Mouse (Mus musculus) regulatory T cell (primary cell): Measurements from ENCODE around the gene Dhdh.
"Not testable (repeated sequence)": the region's sequence is repeated elsewhere in the genome, so short reads cannot be mapped to it uniquely, and the experiment has no call there.

Experiments
- in situ Hi-C: fragments of 300-600 bp; cut with MboI, MseI; formaldehyde crosslinking; loops from one replicate; pipeline ENCODE4 v1.15.1; 2025; ENCODE audit warnings: high pct_unique_total_duplicates

The Dhdh gene

DNA sequence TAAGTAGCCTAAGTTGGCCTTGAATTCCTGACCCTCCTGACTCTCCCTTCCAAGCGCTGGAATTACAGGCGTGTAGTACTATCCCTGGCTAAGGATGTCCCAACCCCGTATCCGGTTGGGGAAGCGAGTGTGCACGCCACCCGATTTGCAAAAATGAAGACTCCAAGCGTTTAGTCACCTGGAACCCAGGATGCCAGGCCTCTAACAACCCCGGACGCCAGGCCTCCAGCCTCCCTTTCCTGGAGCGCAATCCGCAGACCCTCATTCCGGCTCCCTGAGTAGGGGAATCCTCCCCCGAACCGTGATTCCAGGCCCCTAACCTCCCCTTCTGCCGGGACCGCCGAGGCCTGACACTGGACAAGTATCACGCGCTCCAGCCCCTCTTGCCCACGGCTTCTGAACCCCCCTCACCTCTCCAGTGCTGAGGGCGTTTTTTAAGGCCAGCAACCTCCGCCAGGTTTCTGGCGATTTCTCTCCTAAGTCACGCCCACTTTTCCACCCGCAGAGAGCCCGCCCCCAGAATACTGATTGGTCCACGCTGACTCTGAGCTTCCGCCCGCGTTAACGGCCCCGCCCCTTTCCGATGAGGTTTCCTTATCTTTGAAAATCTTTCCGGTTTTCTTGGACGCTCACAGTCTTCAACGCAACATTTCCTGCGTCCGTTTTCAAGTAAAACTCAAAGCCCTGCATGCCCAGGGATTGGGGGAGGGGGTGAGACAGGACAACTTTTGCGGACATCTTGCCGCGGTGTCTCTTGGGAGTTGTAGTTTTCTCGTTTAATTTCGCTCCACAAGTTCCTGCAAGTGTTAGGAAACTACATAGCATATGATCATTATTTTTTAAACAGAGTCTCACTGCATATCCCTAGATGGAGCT, 21.5 kb upstream of the Dhdh start, which contains the start of gene Nucb1:
Gene Nucb1, minus strand, starts transcription at position 495 of the 876 bp plus-strand sequence.
- in situ Hi-C loops, result loop anchor here (10.0 kb wide), 2 partner anchors 1255 to 1325 kb away; partner anchors contain the start of gene Acp4

DNA sequence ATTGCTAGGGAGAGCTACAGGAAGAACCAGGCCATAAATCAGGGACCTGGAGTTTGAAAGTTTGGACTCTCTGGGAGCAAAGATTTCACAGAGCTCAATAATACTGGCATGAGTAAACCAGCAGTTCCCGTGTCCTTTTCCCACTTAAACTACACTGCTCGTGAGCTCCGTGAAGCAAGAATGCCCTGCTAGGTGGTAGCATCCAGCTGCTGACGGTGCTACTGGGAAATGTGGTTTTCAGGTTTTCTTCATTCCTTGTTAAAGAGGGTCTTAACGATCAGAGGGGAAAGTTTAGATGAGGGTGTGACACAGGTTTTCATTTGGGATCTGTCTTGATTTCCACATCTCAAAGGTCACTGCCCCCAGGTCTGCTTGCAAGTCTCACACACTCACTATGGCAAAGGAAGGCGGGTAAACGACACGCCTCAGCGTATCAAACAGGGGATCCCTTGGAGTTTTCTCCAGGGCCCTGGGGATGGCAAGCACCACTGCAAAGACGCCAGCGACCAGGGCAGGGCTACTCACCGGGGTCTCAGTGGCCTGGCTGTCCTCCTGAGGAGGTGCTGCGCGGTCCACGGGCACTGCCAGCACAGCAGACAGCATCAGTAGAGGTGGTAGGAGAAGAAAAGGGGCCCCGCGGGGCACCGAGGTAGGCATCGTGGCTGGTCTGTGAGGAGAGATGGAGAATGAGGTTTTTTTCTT, 20.7 kb upstream of the Dhdh start:
- in situ Hi-C loops, result loop anchor here (10.0 kb wide), 1 partner anchor 1325 kb away; no protein-coding TSS in a partner anchor

DNA sequence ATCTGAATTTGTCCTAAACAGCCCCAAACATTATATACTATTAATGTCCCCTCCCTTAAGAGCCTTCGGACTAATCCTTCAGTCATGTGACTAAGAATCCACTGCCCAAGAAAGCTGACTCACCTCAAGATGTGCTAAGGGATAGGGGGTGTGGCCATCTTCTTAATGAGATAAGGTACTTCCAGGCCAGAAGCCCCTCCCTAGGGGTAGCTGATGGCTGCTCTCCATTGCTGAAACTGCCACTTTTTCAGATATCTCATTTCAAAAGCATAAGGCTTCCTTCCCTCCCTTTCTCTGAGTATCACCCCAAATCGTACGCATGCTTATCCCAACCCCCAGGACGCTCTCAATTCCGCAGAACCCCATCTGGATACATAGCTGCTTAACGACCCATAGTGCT, 20.0 kb upstream of the Dhdh start:
- in situ Hi-C loops, result loop anchor here (10.0 kb wide), 1 partner anchor 1326 kb away; no protein-coding TSS in a partner anchor

DNA sequence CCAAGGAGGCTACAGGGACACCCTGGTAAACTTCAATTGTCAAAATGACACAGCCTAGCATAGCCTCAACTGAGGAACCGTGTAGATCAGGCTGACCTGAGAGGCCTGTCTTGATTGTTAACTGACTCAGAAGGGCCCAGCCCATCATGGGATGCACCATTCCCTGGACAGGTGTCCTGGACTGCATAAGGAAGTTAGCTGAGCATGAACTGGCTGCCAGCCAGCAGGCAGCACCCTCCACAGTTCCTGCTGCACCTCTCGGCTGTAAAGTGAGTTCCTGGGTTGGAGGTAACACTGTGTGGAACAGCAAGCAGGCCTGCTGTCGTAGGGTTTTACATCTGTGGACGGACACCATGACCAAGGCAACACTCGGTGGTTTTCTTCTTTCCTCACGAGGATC, 19.0 kb upstream of the Dhdh start:
- in situ Hi-C loops, result loop anchor here (10.0 kb wide), 1 partner anchor 1327 kb away; no protein-coding TSS in a partner anchor

DNA sequence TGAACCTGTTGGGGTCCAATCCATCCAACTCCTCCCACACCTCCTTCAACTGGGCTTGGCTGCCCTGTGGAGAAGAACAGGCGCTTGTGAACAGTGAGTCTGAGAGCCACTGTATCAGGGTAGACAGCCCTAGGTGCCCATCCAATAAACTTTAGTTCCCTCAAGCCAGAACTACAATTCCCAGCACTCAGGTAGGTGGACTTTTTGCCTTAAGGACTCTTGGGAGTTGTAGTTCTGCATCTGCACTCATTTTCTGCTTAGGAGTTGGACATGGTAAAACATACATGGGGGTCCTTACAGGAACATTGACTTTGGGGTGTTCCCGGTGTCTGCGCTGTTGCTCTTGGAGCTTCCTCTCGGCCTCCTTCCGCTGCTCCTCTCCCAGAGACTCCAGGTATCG, 9.8 kb upstream of the Dhdh start:
- in situ Hi-C loops, result no loop called here

DNA sequence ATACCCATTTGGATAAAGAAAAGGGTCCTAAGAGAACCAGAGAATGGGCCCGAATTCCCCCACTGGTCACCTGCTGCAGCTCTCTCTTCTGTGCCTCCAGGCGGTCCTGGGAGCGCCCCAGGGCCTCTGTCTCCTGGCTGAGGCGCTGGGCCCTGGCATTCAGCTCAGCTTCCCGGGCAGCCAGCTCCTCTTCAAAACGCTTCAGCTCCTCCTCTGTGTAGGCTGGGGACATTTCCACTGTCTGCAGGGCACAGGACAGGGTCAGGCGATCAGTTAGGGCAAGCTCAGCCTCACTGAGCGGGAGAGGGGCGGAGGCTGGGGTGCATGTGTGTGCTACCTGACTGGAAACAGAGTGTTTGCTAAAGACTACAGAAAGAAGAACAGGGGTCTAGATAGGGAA, 5.9 kb upstream of the Dhdh start:
- in situ Hi-C loops, result no loop called here

DNA sequence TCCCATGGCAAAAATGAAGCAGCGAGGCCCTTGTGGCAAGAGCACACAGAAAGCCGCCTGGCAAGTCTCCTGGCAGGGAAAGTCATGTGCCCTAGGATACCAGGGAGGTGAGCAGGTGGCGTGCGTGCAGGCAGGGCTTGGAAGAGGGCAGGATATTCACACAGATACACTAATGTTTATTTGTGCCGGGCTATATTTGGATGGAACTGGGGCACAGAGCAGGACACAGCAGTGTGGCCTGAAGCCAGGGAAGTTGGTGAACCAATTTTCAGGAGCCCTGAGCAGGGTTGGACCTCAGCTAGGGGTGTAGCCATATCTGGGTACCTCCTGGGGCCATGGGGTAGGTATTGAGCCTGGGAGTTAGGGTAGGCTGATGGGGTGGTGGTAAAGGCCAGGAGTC, 4.3 kb upstream of the Dhdh start:
- in situ Hi-C loops, result no loop called here

DNA sequence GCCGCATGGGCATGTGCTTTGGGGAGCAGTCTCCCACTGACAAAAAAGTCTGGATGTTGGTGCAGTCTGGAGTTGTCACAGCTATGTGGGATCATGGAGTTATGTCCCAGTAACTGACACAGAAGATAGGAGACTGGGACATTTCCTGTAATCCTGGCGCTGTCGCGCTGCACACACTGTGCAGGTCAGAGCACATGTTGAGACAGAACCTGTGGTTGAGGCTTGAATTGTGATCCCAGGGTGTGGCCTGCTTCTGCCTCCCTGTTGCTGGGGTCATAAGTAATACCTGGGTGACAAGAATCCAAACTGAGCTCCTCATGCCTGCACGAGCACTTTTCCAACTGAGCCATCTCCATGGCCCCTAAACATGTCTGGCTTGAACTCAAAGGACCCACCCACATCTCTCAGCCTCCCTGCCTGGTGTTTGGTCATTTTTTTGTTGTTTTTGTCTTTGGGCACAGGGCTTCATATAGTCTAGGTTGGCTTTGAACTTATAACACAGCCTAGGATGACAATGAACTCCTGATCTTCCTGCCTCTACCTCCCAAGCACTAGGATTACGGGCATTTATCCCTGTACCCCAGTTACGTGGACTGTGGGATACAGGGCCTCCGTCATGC, 3.7 kb upstream of the Dhdh start:
- in situ Hi-C loops, result no loop called here

DNA sequence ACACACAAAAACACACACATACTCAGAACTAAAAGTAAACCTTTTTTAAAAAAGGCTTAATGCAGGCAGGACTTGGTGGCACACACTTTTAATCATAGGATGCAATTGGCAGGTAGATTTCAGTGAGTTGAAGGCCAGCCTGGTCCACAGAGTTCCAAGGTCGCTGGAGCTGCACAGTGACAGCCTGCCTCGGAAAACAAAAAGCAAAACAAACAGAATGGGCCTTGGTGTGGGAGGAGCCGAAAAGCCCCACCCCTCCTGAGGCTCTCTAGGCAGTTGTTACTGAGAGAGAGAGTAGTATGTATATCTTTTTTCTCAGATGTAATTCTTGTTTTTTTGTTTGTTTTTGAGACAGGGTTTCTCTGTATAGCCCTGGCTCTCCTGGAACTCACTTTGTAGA, 2.7 kb upstream of the Dhdh start:
- in situ Hi-C loops, result no loop called here

DNA sequence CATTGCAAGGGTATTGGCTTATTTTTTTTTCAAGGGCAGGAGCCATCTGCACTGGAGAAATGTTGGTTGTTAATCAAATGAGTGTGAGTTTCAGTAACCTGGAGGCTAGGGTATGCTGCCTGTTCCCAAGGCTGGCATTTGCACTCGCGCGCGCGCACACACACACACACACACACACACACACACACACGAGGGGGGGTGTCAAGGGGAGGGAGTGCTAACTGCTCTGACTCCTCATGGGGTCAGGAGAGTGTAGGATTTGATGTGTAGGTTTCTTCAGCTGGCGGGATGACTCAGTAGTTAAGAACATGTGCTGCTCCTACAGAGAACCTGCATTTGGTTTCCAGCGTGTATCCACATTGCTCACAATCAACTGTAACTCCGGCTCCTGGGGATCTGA, 2.2 kb upstream of the Dhdh start:
- in situ Hi-C loops, result no loop called here

DNA sequence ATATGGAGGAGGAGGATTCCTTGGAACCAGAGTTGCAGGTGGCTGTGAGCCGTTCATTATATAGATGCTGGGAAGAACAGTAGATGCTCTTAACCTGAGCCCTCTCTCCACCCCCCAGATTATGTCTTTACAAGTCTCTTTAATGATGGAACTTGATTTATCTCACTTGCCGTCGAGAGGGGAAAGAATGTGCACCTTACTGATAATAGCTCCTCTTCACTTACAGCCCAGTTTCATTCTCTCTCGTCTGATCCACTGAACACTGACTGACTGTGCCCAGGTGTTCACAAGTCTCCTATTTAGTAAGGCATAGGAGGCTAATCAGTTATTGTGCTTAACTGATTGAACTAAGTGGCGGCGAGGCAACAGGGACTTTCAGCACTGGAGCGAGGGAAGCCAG, 973 bp upstream of the Dhdh start:
- in situ Hi-C loops, result no loop called here

DNA sequence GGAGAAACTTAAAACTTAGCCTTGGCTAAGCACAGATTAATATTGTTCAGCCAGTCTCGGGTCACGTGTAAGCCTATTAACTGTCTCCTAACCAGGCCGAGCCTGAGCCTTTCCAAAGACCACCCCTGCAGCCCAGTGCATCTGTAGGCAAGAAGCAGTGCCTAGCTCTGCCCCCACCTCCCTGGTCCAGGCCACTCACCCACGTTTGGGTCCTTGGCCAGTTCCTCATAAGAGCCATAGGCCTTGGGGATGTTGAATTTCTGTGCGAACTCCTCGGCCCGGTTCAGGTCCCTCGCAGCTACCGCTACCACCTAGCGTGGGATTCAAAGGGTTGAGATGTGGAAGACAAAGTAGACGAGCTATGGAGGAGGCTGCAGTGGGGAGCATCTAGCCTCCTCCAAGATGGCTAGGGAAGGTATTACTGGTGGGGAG, 728 bp downstream of the Dhdh start:
- in situ Hi-C loops, result no loop called here

DNA sequence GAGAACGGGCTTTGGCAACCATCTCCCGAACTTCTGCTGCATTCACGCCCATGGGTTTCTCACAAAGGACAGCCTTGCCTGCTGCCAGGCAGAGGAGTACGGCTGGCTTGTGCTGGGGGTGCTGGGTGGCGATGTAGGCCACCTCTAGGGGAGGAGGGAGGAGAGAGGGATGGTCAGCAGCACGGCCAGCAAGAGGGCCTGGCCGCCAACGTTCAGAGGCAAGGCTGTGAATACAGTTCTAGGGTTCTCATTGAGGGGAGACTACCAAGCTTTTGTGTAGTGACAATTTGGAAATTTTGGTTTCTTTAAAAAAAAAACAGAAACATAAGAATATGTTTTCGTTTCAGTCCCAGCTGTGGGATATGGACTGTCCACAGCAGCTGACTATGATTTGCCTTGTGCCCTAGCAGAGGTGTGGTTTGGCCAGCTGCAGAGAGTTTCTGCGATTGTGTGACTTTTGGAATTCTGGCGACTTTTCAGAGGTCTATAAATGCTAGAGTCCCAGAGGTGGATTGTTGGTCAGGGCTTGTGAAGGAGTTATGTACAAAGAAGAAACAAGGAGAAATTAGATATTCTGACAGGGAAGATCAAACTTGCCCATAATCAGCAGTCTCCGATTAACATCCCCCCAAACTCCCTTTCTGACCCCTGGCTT, 1.7 kb downstream of the Dhdh start, which contains the start of gene Gm45808:
Gene Gm45808, minus strand, starts transcription at position 51 of the 655 bp plus-strand sequence.
- in situ Hi-C loops, result no loop called here

DNA sequence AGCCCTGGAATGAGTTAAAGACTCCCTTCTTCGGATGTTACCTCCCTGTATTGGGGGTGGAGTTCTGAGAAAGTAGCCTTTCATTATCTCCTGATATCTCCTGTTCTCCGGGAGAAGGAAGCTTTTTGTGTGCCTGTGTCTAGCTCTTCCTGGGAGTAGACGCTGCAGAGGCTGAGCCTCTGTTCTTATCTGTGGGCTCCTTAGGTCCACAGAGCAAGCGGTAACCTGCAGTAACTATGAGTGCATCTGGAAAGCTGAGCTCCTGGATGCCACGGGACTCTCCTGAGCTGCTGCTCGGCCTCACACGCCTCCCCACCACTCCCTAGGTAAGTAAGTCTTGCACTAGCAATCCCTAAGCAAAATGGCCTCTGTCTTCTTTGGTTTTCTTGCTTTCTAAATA, 2.4 kb downstream of the Dhdh start:
- in situ Hi-C loops, result no loop called here

DNA sequence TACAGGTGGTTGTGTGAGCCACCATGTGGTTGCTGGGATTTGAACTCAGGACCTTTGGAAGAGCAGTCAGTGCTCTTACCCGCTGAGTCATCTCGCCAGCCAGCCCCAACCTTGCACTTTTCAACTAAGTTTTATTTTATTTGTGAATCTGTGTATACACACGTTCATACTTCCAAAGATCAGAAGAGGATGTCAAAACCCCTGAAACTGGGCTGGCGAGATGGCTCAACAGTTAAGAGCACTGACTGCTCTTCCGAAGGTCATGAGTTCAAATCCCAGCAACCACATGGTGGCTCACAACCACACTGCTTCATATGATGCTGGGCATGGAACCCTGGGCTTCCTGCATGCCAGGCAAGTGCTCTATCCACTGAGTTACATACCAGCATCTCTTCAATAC, 3.6 kb downstream of the Dhdh start:
- in situ Hi-C loops, result not testable (repeated sequence)

DNA sequence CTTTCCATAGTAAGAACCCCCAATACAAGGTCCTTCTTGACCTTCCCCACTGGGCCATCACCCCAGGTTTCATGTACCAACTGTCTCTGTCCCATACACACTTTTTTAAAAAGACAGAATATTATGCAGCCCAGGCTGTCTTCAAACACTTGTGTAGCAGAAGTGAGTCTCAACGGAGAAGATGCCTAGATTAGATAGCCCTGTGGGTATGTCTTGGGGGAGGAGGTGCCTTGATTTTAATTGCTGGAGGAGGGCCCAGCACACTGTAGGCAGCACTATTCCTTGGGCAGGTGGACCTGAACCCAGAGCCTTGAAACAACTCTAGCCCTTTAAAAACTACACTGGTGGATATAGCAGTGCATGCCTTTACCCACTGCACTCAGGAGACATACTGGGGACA, 6.4 kb downstream of the Dhdh start:
- in situ Hi-C loops, result no loop called here

DNA sequence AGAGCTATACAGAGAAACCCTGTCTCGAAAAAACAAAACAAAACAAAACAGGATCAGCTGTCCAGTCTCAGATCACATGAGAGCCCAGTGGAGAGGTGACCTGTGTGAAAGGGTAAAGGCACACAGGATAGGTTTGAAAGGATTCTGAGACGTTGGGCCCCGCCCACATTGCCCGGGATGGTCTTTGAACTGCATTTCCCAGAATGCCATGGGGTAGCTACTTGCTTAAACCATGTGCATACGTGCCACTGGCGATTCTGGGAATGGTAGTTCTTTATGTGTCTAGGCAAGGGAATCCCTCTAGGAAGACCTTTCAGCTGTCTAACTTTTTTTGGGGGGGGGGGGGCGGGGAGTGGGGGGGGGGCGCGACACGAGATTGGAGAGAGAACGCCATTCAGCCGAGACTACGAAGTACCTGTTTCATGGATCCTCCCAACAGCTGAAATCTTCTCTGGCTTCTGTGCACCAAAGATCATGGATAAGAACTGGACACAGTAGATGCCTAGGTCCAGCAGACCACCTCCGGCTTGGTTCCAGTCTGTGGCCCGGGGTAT, 7.2 kb downstream of the Dhdh start, which contains the start of gene Tulp2:
Gene Tulp2, plus strand, starts transcription at position 504 of the 554 bp plus-strand sequence.
- in situ Hi-C loops, result no loop called here

DNA sequence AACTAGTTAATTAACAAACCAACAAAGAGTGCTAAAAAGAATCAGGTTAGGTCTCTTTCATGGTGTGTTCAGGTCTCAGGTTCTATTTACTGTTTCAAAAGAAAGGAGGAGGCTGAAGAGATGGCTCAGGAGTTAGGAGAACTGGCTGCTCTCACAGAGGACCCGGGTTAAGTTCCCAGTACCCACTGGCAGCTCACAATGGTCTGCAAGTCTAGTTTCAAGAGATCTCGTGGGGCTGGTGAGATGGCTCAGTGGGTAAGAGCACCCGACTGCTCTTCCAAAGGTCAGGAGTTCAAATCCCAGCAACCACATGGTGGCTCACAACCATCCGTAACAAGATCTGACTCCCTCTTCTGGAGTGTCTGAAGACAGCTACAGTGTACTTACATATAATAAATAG, 8.3 kb downstream of the Dhdh start:
- in situ Hi-C loops, result not testable (repeated sequence)

DNA sequence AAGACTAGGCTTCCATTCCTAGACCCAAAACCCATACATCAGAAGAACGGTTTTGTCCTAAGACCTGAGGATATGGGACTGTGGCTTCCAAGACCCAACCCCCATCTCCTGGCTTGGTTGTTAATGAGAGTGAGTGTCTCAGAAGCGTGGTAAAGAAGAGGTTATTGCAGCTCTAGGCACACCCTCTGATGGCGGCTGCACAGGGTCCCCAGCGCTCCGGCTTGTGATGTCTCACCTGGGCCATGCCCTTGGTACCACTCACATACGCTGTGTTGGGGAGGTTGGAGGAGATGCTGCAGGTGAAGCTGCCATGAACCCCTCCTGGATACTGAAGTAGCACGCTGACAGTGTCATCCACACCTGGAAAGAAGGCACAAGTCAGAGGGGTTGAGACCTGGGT, 9.8 kb downstream of the Dhdh start:
- in situ Hi-C loops, result loop anchor here (5.0 to 10.0 kb wide), 2 partner anchors 39 to 86 kb away; no protein-coding TSS in a partner anchor

DNA sequence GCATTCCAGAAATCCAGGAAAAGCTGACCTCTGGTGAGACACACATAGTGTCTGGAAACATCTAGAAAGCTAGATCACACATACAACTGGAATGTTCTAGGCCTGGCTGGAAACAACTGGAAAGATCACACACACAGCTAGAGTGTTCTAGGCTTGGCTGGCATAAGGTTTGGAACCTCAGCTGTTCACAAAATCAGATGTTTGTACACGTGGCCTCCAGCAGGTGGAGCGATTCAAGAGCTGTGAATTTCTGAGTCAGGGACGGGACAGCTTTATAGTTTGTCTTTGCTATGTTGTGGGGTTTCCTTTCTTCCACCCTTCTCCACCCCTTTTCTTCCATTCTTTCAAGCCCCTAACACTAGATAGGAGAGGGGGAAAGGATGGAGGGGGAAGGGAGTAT, 11.6 kb downstream of the Dhdh start:
- in situ Hi-C loops, result loop anchor here (5.0 to 10.0 kb wide), 2 partner anchors 40 to 88 kb away; no protein-coding TSS in a partner anchor

DNA sequence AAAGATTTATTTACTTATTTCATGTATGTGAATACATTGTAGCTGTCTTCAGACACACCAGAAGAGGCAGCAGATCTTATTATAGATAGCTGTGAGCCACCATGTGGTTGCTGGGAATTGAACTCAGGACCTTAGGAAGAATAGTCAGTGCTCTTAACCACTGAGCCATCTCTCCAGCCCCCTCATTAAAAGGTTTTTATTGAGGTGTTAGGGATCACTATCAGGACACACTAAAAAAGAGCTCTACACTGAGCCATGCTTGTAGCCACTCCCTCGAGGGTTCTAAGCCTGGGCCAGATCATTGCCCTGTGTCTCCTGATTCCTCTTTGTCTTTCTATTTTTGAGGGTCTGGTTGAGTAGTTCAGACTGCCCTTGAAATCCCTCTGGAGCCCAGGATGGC, 12.2 kb downstream of the Dhdh start:
- in situ Hi-C loops, result loop anchor here (5.0 to 10.0 kb wide), 2 partner anchors 41 to 88 kb away; no protein-coding TSS in a partner anchor
